Mouse (Mus musculus): Measurements from ENCODE around the gene Gdf11. TPM values are rescaled to one million over a fixed set of nuclear protein-coding genes. Genes with fewer than 3 reads are reported as not detected.

Gdf11 gene
- polyA plus RNA-seq, 1 experiment from 2014 or later = 9.5 TPM

DNA sequence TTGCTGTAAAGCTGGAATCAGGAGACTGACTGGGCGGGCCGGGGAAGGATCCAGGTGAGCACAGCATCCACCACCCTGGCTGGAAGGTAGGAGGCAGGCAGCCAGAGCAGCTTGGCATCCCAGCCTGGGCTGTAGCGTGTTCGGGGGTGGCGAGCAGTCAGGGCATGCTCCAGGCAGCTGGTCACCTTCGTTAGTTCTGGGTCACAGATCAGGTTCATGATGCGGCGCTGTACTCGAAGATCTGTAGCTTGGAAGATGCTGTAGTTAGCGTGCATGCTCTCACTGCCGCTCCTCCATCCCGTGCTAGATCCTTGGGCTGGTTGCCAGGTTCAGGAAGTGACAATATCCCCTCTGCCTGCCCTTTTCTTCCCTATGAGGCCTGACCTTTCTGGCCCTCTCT, 22.2 kb upstream of the Gdf11 start:
- Histone ChIP-seq H3K9me3 (replicated peaks) (no peaks in the 10 kb centered on the region), H3K4me1 (peaks cover 41% of the 10 kb centered on the region), H3K4me3 (no peak overlapping the region), H3K27me3 (ENCODE audit: low read depth, poor library complexity, severe bottlenecking) (peaks cover 32% of the 10 kb centered on the region), H3K27ac (replicated peaks) (no peak overlapping the region), H3K36me3 (peaks cover 46% of the 10 kb centered on the region)
- DNase-seq (ENCODE audit: low spot score) = no peak
- 84% methylated on average over 12 of the region's 12 CpGs for WGBS

- WGBS = 9% methylated on average over 5 of the region's 5 CpGs
- H3K36me3 ChIP-seq = peaks cover 43% of the 10 kb centered on the region
- H3K27ac ChIP-seq (replicated peaks) = no peak overlapping the region
- H3K9me3 ChIP-seq (replicated peaks) = no peaks in the 10 kb centered on the region
- peaks cover 36% of the 10 kb centered on the region for H3K27me3 ChIP-seq (ENCODE audit: low read depth, poor library complexity, severe bottlenecking)
- H3K4me1 ChIP-seq = peaks cover 36% of the 10 kb centered on the region
- no peak overlapping the region for H3K4me3 ChIP-seq
- peak; percentile 90 for DNase-seq (ENCODE audit: low spot score)
These were observed 21.7 kb upstream of the Gdf11 start for GRCm38 (mm10) chr10:128913219-128913618.

DNA sequence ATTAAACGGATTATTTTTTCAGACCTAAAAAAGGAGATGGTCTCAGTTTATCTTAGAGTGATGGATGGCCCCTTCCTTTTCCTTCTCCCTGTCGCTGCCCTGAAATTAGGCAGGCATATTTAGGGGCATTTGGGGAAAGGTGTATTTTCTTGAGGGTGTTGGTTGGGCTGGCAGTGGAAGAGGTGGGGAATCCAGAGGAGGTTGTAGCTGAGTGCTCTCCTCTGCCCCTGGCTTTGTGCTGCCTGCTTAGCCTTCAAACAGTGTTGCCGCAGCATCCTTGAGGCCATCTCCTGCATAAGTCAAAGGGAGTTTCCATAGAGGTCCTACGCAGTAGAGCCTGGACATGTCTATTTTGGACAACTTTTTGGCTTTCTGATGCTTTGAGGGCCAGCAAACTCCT, 21.3 kb upstream of the Gdf11 start:
- Histone ChIP-seq H3K27me3 (ENCODE audit: low read depth, poor library complexity, severe bottlenecking) (peaks cover 41% of the 10 kb centered on the region), H3K27ac (replicated peaks) (no peak overlapping the region), H3K9me3 (replicated peaks) (no peaks in the 10 kb centered on the region), H3K36me3 (peaks cover 38% of the 10 kb centered on the region), H3K4me3 (no peak overlapping the region), H3K4me1 (peaks cover 36% of the 10 kb centered on the region)
- no peak for DNase-seq (ENCODE audit: low spot score)
- 80% methylated on average over 4 of the region's 4 CpGs for WGBS

- Histone ChIP-seq H3K27me3 (ENCODE audit: low read depth, poor library complexity, severe bottlenecking) (peaks cover 45% of the 10 kb centered on the region), H3K27ac (replicated peaks) (no peak overlapping the region), H3K36me3 (peaks cover 33% of the 10 kb centered on the region), H3K9me3 (replicated peaks) (no peaks in the 10 kb centered on the region), H3K4me3 (no peak overlapping the region), H3K4me1 (peaks cover 36% of the 10 kb centered on the region)
- no peak for DNase-seq (ENCODE audit: low spot score)
- 83% methylated on average over 3 of the region's 4 CpGs for WGBS
These were observed 20.8 kb upstream of the Gdf11 start for GRCm38 (mm10) chr10:128912268-128912667.

- no peak for DNase-seq (ENCODE audit: low spot score)
- H3K9me3 ChIP-seq (replicated peaks) = no peaks in the 10 kb centered on the region
- no peak overlapping the region for H3K27ac ChIP-seq (replicated peaks)
- 88% methylated on average over 6 of the region's 6 CpGs for WGBS
- H3K4me3 ChIP-seq = 0 out of 2 replicates have a peak overlapping the region, but pooled peaks have one; percentile 86
- H3K4me1 ChIP-seq = peaks cover 36% of the 10 kb centered on the region
- H3K36me3 ChIP-seq = peaks cover 26% of the 10 kb centered on the region
- H3K27me3 ChIP-seq (ENCODE audit: low read depth, poor library complexity, severe bottlenecking) = peaks cover 45% of the 10 kb centered on the region
These were observed 19.9 kb upstream of the Gdf11 start for GRCm38 (mm10) chr10:128911430-128911829.

DNA sequence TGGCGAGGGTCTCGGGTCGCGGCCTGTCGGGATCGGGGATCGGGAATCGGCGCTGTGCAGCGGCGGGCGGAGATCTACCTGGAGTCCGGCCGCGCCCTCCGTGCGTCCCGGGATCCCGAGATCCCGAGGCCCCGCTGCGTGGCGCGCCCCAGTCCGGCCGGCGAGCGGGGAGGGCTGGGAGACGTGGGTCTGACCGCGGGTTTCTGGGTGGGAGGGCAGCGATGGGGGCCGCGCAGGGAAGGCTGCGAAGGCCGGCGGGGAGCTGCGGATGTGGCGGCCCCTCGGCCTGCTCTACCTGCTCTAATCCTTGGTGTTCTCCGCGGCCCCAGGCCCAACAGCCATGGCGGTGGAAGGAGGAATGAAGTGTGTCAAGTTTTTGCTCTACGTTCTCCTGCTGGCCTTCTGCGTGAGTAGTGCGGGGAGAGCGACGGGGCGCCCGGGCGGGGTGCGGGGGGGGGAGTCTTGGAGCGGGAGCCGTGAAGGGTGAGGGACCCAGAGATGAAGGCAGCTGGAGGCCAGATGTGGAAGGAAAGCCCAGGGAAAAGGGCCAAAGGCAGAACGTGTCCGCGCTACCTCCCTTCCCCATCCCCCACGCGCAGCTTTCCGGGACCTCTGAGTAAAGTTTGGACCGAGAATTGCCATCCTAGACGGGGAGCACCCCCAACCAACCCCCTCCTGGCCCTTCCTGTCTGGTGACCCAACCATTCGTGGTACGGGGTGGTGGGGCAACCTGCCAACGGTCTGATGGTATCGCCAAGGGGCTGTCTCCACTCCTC, 18.7 kb upstream of the Gdf11 start:
- peak; percentile 56 for DNase-seq (ENCODE audit: low spot score)
- Histone ChIP-seq H3K4me3 (peak overlapping the region; percentile 86), H3K27me3 (ENCODE audit: low read depth, poor library complexity, severe bottlenecking) (peaks cover 45% of the 10 kb centered on the region), H3K4me1 (peaks cover 36% of the 10 kb centered on the region), H3K36me3 (peaks cover 17% of the 10 kb centered on the region; the same call in 1 of the 2 replicates), H3K9me3 (replicated peaks) (no peaks in the 10 kb centered on the region), H3K27ac (replicated peaks) (peak overlapping the region; percentile 91)
- 4% methylated on average over 61 of the region's 66 CpGs for WGBS

DNA sequence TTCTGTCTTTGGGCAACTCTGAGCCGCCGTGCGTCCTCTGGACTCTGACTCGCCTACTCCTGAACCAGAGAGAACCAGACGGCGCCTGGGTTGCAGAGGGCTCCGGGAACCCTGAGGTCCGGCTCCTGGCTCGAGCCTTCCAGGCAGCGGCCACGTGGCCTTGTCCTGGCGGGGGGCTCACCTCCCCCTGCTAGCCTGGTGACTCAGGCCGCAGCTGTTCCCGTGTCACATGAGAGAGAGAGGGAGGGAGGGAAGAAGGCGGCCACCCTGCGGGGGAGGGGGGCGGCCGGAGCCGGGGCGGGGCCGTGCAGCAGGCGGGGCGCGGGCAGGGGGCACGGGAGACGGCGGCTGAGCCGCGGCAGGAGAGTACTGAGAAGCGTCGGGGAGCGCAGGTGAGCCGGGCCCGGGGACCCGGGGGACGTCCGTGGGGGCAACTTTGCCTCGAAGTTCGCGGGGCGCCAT, 18.1 kb upstream of the Gdf11 start:
- WGBS = under 1% methylated on average over 38 of the region's 41 CpGs
- H3K9me3 ChIP-seq (replicated peaks) = no peaks in the 10 kb centered on the region
- peak overlapping the region; percentile 86 for H3K4me3 ChIP-seq
- H3K27ac ChIP-seq (replicated peaks) = peak overlapping the region; percentile 91
- peaks cover 36% of the 10 kb centered on the region for H3K4me1 ChIP-seq
- DNase-seq (ENCODE audit: low spot score) = peak; percentile 86
- peaks cover 45% of the 10 kb centered on the region for H3K27me3 ChIP-seq (ENCODE audit: low read depth, poor library complexity, severe bottlenecking)
- H3K36me3 ChIP-seq = peaks cover 17% of the 10 kb centered on the region; the same call in 1 of the 2 replicates

GRCm38 (mm10) chr10:128908778-128909448, 17.4 kb upstream of the Gdf11 start:
- Histone ChIP-seq H3K9me3 (replicated peaks) (no peaks in the 10 kb centered on the region), H3K4me1 (peaks cover 36% of the 10 kb centered on the region), H3K27me3 (ENCODE audit: low read depth, poor library complexity, severe bottlenecking) (peaks cover 45% of the 10 kb centered on the region), H3K27ac (replicated peaks) (peak overlapping the region; percentile 91), H3K36me3 (peaks cover 13% of the 10 kb centered on the region; the same call in 1 of the 2 replicates), H3K4me3 (peak overlapping the region; percentile 86)
- 62% methylated on average over 13 of the region's 13 CpGs for WGBS
- no peak for DNase-seq (ENCODE audit: low spot score)

GRCm38 (mm10) chr10:128904812-128905211, 13.3 kb upstream of the Gdf11 start:
- DNase-seq (ENCODE audit: low spot score) = no peak
- Histone ChIP-seq H3K27me3 (ENCODE audit: low read depth, poor library complexity, severe bottlenecking) (peaks cover 22% of the 10 kb centered on the region), H3K27ac (replicated peaks) (no peak overlapping the region), H3K36me3 (no peaks in the 10 kb centered on the region), H3K4me3 (no peak overlapping the region), H3K9me3 (replicated peaks) (no peaks in the 10 kb centered on the region), H3K4me1 (peaks cover 10% of the 10 kb centered on the region)
- WGBS = 79% methylated on average over 5 of the region's 5 CpGs

- H3K27me3 ChIP-seq (ENCODE audit: low read depth, poor library complexity, severe bottlenecking) = peaks cover 4% of the 10 kb centered on the region
- 89% methylated on average over 3 of the region's 3 CpGs for WGBS
- H3K27ac ChIP-seq (replicated peaks) = no peak overlapping the region
- no peaks in the 10 kb centered on the region for H3K4me1 ChIP-seq
- DNase-seq (ENCODE audit: low spot score) = no peak
- no peaks in the 10 kb centered on the region for H3K36me3 ChIP-seq
- H3K4me3 ChIP-seq = no peak overlapping the region
- H3K9me3 ChIP-seq (replicated peaks) = no peaks in the 10 kb centered on the region
These were observed 11.0 kb upstream of the Gdf11 start for GRCm38 (mm10) chr10:128902409-128902988.

GRCm38 (mm10) chr10:128901409-128901808, 9.9 kb upstream of the Gdf11 start:
- Histone ChIP-seq H3K4me1 (peaks cover 2% of the 10 kb centered on the region), H3K27me3 (ENCODE audit: low read depth, poor library complexity, severe bottlenecking) (peaks cover 13% of the 10 kb centered on the region), H3K4me3 (no peak overlapping the region), H3K36me3 (no peaks in the 10 kb centered on the region), H3K27ac (replicated peaks) (no peak overlapping the region), H3K9me3 (replicated peaks) (no peaks in the 10 kb centered on the region)
- 83% methylated on average over 1 of the region's 1 CpGs for WGBS
- no peak for DNase-seq (ENCODE audit: low spot score)

- WGBS = 81% methylated on average over 3 of the region's 3 CpGs
- Histone ChIP-seq H3K4me3 (no peak within 1 kb of the TSS), H3K27ac (replicated peaks) (no peak within 1 kb of the TSS), H3K36me3 (no peaks in the 10 kb centered on the region), H3K27me3 (ENCODE audit: low read depth, poor library complexity, severe bottlenecking) (peaks cover 20% of the 10 kb centered on the region), H3K9me3 (replicated peaks) (no peaks in the 10 kb centered on the region), H3K4me1 (peaks cover 9% of the 10 kb centered on the region)
- no peak for DNase-seq (ENCODE audit: low spot score)
These were observed 9.2 kb upstream of the Gdf11 start, which contains the start of gene Cd63 for GRCm38 (mm10) chr10:128900698-128901097. Gene Cd63 (plus strand): TSS chr10:128900989.
